Mouse (Mus musculus): ENCODE data around the gene Hsfy2.

DNA sequence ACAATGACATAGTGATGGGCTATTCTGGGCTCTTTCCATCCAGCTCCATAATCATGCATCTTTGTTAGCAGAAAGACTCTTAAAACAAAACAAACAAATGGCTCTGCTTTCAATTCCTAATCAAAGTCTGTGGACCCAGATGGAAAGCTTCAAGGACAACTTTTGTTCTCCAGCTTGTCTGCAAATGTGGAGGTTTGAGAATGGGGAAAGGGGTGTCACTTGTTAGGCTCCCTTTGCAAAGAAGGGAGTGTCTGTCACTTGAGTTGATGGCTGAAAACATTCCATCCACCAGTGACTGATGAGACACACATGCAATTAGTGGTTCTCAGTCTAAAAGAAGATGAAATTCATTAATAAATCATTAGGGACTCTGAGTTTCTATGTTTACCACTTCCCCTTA, 47.3 kb upstream of the Hsfy2 start:
- no peak for TF ChIP-seq CTCF (conservative IDR thresholded peaks at IDR 0.05; ENCODE audit: low read length)
- TF ChIP-seq POU5F1 (IDR thresholded peaks at IDR 0.05; ENCODE audit: borderline replicate concordance, low read length): no peak
